Mouse (Mus musculus): ENCODE data around the gene Cd37. TPM values are rescaled to one million over a fixed set of nuclear protein-coding genes. Genes with fewer than 3 reads are reported as not detected.

Gene Cd37
- polyA plus RNA-seq, 1 experiment = 243 TPM

DNA sequence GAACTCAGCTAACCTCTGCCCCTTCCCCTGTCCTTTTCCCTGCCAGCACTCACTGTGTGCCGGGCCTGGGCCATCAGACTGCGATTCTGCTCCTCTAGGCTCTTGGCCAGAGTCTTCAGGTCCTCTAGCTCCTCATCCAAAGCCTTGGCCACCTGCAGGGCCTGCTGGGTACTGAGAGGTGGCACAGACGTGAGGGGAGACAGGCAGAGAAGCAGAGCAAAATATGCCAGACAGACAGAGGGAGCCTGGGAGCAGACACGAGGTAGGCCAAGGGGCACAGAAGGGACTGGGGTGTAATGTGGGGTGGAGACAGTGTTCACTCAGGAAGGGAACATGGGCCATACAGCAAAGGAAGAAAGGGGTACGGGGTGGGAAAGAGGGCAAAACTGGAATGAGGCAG lies 45.5 kb downstream of the Cd37 start:
- H3K4me1 ChIP-seq (ENCODE audit: control insufficient read depth, insufficient read depth, low read length) = no peaks in the 10 kb centered on the region
- no peak overlapping the region for H3K4me3 ChIP-seq (ENCODE audit: insufficient read depth, low read length)
- no peak for TF ChIP-seq POLR2A (IDR thresholded peaks at IDR 0.05; ENCODE audit: borderline replicate concordance, low read depth, low read length)
- no peak for TF ChIP-seq CTCF (IDR thresholded peaks at IDR 0.05; ENCODE audit: low read depth, low read length)
- no peak overlapping the region for H3K27ac ChIP-seq (ENCODE audit: insufficient read depth, low read depth, low read length)

DNA sequence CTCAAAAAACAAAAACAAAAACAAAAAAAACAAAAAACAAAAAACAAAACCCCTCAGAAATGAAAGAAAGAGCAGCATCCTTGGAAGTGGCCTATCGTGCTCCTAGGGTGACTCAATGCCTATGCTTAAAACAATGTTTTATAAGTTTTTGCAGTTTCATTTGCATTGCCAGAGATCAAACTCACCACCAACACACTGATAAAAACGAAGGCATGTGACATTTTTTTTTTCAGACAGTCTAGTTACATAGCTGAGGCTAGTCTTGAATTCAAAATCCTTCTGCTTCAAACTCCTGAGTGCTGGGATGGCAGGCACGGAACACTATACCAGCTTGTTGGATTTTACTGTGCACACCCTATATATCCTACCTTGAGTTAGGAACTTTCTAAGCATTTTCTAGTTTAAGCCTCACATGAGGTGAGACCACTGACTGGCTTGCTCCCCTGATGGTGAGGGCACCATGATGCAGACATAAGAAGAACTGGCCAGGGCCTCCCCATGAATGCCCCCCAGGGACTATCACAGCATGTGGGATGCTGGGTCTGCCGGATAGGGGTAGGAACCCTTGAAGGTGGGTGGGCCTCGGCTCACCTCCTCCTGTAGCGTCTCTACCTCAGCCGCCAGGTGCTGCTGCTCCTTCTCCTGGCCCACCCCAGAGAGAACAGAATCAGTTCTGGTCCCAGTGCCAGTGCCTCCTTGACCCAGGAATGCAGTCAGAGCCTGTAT lies 46.2 kb downstream of the Cd37 start:
- Histone ChIP-seq H3K4me3 (ENCODE audit: insufficient read depth, low read length) (no peak overlapping the region), H3K27ac (ENCODE audit: insufficient read depth, low read depth, low read length) (no peak overlapping the region), H3K4me1 (ENCODE audit: control insufficient read depth, insufficient read depth, low read length) (no peaks in the 10 kb centered on the region)
- TF ChIP-seq CTCF (IDR thresholded peaks at IDR 0.05; ENCODE audit: low read depth, low read length) (no peak), POLR2A (IDR thresholded peaks at IDR 0.05; ENCODE audit: borderline replicate concordance, low read depth, low read length) (no peak)

DNA sequence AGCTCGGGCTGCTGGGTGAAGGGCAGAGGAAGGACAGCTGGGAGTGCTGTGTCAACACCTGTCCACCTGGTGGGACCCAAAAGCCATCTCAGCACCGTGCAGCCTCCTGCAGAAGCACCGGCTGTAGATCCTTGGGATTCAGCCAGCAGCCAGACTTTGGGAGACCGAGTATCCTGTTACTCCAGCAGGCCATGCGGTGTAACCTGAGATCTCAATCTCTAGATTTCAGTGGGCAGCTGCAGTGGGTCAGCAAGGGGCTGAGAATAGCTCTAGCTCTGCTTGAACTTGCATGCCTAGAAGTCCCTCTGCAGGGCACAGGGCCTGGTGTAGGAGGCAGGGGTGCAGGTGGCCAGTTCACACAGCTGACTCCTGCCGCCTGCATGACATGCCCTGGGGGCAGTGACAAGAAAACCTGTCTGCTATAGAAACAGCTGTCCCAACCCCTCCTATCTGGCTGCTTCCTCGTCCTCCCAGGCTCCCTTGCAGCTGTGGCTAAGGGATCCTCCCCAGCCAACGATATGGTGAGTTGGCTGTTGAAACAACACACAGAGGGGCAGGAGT lies 47.0 kb downstream of the Cd37 start:
- TF ChIP-seq CTCF (IDR thresholded peaks at IDR 0.05; ENCODE audit: low read depth, low read length) = no peak
- TF ChIP-seq POLR2A (IDR thresholded peaks at IDR 0.05; ENCODE audit: borderline replicate concordance, low read depth, low read length) = no peak
- Histone ChIP-seq H3K4me1 (ENCODE audit: control insufficient read depth, insufficient read depth, low read length) (no peaks in the 10 kb centered on the region), H3K4me3 (ENCODE audit: insufficient read depth, low read length) (no peak overlapping the region), H3K27ac (ENCODE audit: insufficient read depth, low read depth, low read length) (no peak overlapping the region)

GRCm38 (mm10) chr7:45191161-45191560 lies 47.8 kb downstream of the Cd37 start:
- H3K4me1 ChIP-seq (ENCODE audit: control insufficient read depth, insufficient read depth, low read length) = no peaks in the 10 kb centered on the region
- H3K27ac ChIP-seq (ENCODE audit: insufficient read depth, low read depth, low read length) = no peak overlapping the region
- no peak overlapping the region for H3K4me3 ChIP-seq (ENCODE audit: insufficient read depth, low read length)
- no peak for TF ChIP-seq POLR2A (IDR thresholded peaks at IDR 0.05; ENCODE audit: borderline replicate concordance, low read depth, low read length)

DNA sequence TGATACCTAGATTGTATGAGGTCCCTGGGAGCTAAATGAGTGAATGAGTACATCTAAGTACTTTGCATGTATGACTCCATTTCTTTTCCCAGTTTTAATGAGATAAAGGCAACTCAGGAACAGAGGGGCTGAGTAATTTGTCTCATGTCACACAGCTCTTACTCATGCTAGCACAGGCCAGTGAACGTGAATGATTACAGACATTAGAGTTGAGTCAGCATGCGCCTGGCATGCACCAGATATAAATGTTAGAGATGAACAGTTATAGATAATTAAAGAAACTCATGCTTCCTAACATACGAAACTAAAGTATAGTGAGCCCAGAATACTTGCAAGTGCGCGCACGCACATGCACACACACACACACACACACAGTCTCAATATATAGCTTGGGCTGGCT lies 48.7 kb downstream of the Cd37 start:
- Histone ChIP-seq H3K4me1 (ENCODE audit: control insufficient read depth, insufficient read depth, low read length) (no peaks in the 10 kb centered on the region), H3K27ac (ENCODE audit: insufficient read depth, low read depth, low read length) (no peak overlapping the region), H3K4me3 (ENCODE audit: insufficient read depth, low read length) (no peak overlapping the region)
- TF ChIP-seq CTCF (IDR thresholded peaks at IDR 0.05; ENCODE audit: low read depth, low read length) = no peak
- TF ChIP-seq POLR2A (IDR thresholded peaks at IDR 0.05; ENCODE audit: borderline replicate concordance, low read depth, low read length) = no peak

DNA sequence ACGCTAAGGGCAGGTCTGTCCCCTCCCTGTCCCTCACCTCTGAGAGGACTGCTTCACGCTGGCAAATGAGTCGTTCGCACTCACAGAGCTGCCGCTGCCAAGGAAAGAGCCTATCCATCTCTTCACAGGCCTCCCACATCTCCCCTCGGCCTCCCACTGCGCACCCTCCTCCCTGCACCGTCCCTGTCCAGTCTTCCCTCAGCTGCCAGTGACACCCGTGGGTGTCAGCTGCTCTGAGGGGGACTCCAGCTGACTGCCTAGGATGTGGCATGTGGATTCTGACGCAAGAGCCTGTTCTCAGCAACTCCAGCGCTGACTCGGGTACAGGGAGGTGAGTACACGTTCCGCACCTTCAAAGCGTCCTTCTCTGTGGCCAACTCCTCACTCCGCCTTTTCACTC lies 49.3 kb downstream of the Cd37 start:
- H3K4me1 ChIP-seq (ENCODE audit: control insufficient read depth, insufficient read depth, low read length) = no peaks in the 10 kb centered on the region
- H3K4me3 ChIP-seq (ENCODE audit: insufficient read depth, low read length) = no peak overlapping the region
- no peak overlapping the region for H3K27ac ChIP-seq (ENCODE audit: insufficient read depth, low read depth, low read length)
- TF ChIP-seq POLR2A (IDR thresholded peaks at IDR 0.05; ENCODE audit: borderline replicate concordance, low read depth, low read length) = no peak
- no peak for TF ChIP-seq CTCF (IDR thresholded peaks at IDR 0.05; ENCODE audit: low read depth, low read length)

DNA sequence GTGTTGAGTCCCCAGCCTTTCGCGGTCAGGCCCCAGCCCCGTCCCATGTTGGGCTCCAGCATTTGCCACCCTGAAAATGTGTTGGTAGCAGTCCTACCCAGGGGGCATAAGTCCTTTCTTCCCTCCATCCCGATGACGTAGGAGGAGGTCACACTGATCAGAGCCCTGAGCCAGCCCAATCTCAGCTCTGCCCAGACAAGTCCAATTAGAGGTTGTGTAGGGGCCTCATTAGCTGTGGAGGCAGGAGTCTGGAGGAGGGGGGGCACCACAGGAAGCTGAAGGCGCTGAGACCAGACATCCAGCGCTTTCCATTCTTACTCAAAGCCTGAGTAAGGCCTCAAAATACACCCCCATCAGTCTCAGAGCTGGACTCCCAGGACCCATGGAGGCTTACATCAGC lies 53.0 kb downstream of the Cd37 start:
- Histone ChIP-seq H3K4me3 (ENCODE audit: insufficient read depth, low read length) (no peak overlapping the region), H3K27ac (ENCODE audit: insufficient read depth, low read depth, low read length) (no peak overlapping the region), H3K4me1 (ENCODE audit: control insufficient read depth, insufficient read depth, low read length) (peaks cover 7% of the 10 kb centered on the region)
- TF ChIP-seq POLR2A (IDR thresholded peaks at IDR 0.05; ENCODE audit: borderline replicate concordance, low read depth, low read length) (no peak), CTCF (IDR thresholded peaks at IDR 0.05; ENCODE audit: low read depth, low read length) (no peak)

GRCm38 (mm10) chr7:45183672-45184071 lies 55.2 kb downstream of the Cd37 start:
- H3K4me1 ChIP-seq (ENCODE audit: control insufficient read depth, insufficient read depth, low read length) = peaks cover 7% of the 10 kb centered on the region

More at GRCm38 (mm10) chr7:45183672-45184071, 55.2 kb downstream of the Cd37 start:
- Histone ChIP-seq H3K4me3 (ENCODE audit: insufficient read depth, low read length) (no peak overlapping the region), H3K27ac (ENCODE audit: insufficient read depth, low read depth, low read length) (no peak overlapping the region)
- TF ChIP-seq POLR2A (IDR thresholded peaks at IDR 0.05; ENCODE audit: borderline replicate concordance, low read depth, low read length) (no peak), CTCF (IDR thresholded peaks at IDR 0.05; ENCODE audit: low read depth, low read length) (no peak)

Other genes with a start within 250 kb of the Cd37 start
- 91.0 and 94.7 TPM in 2 replicates for gene Irf3, start 241.5 kb downstream of the Cd37 start, polyA plus RNA-seq (2012; ENCODE audit: insufficient read depth, insufficient read length, missing spikeins)
- 15.3 and 16.0 TPM in 2 replicates for gene Bcl2l12, start 240.4 kb downstream of the Cd37 start, polyA plus RNA-seq (2012; ENCODE audit: insufficient read depth, insufficient read length, missing spikeins)
- gene Scaf1, start 222.8 kb downstream of the Cd37 start, polyA plus RNA-seq (2012; ENCODE audit: insufficient read depth, insufficient read length, missing spikeins) = 44.3 and 47.3 TPM in 2 replicates
- 119 and 123 TPM in 2 replicates for gene Rras, start 221.2 kb downstream of the Cd37 start, polyA plus RNA-seq (2012; ENCODE audit: insufficient read depth, insufficient read length, missing spikeins)
- 19.3 and 22.5 TPM in 2 replicates for gene Prr12, start 186.2 kb downstream of the Cd37 start, polyA plus RNA-seq (2012; ENCODE audit: insufficient read depth, insufficient read length, missing spikeins)
- gene Nosip, start 176.7 kb downstream of the Cd37 start, polyA plus RNA-seq (2012; ENCODE audit: insufficient read depth, insufficient read length, missing spikeins) = 68.2 and 68.9 TPM in 2 replicates
- 22.9 and 23.6 TPM in 2 replicates for gene Prrg2, start 176.4 kb downstream of the Cd37 start, polyA plus RNA-seq (2012; ENCODE audit: insufficient read depth, insufficient read length, missing spikeins)
- 3.1 and 4.6 TPM in 2 replicates for gene Rcn3, start 146.9 kb downstream of the Cd37 start, polyA plus RNA-seq (2012; ENCODE audit: insufficient read depth, insufficient read length, missing spikeins)
- 149 and 150 TPM in 2 replicates for gene Fcgrt, start 135.3 kb downstream of the Cd37 start, polyA plus RNA-seq (2012; ENCODE audit: insufficient read depth, insufficient read length, missing spikeins)
- gene Rps11, start 114.7 kb downstream of the Cd37 start, polyA plus RNA-seq (2012; ENCODE audit: insufficient read depth, insufficient read length, missing spikeins) = 1,675 and 1,722 TPM in 2 replicates
- gene Rpl13a, start 110.4 kb downstream of the Cd37 start, polyA plus RNA-seq (2012; ENCODE audit: insufficient read depth, insufficient read length, missing spikeins) = 1,569 and 1,898 TPM in 2 replicates
- gene Gm45713, start 102.9 kb downstream of the Cd37 start, polyA plus RNA-seq (2012; ENCODE audit: insufficient read depth, insufficient read length, missing spikeins) = not detected in 2 replicates
- gene Flt3l, start 102.7 kb downstream of the Cd37 start, polyA plus RNA-seq (2012; ENCODE audit: insufficient read depth, insufficient read length, missing spikeins) = 28.2 and 30.8 TPM in 2 replicates
- 65.7 and 66.7 TPM in 2 replicates for gene Pih1d1, start 84.8 kb downstream of the Cd37 start, polyA plus RNA-seq (2012; ENCODE audit: insufficient read depth, insufficient read length, missing spikeins)
- gene Aldh16a1, start 84.5 kb downstream of the Cd37 start, polyA plus RNA-seq (2012; ENCODE audit: insufficient read depth, insufficient read length, missing spikeins) = 89.0 and 111 TPM in 2 replicates
- gene Slc17a7, start 75.2 kb downstream of the Cd37 start, polyA plus RNA-seq (2012; ENCODE audit: insufficient read depth, insufficient read length, missing spikeins) = not detected in 2 replicates
- gene Gfy, start 59.5 kb downstream of the Cd37 start, polyA plus RNA-seq (2012; ENCODE audit: insufficient read depth, insufficient read length, missing spikeins) = not detected in 2 replicates
- gene Pth2, start 58.1 kb downstream of the Cd37 start, polyA plus RNA-seq (2012; ENCODE audit: insufficient read depth, insufficient read length, missing spikeins) = not detected in 2 replicates
- 0.24 TPM in 1 of 2 replicates, not detected in the other for gene Ccdc155, start 34.2 kb downstream of the Cd37 start, polyA plus RNA-seq (2012; ENCODE audit: insufficient read depth, insufficient read length, missing spikeins)
- not detected in 2 replicates for gene Dkkl1, start 27.0 kb downstream of the Cd37 start, polyA plus RNA-seq (2012; ENCODE audit: insufficient read depth, insufficient read length, missing spikeins)
- gene Tead2, start 23.4 kb downstream of the Cd37 start, polyA plus RNA-seq (2012; ENCODE audit: insufficient read depth, insufficient read length, missing spikeins) = 2.1 TPM in 1 of 2 replicates, not detected in the other
- not detected in 2 replicates for gene Slc6a16, start 2.0 kb upstream of the Cd37 start, polyA plus RNA-seq (2012; ENCODE audit: insufficient read depth, insufficient read length, missing spikeins)
- not detected in 2 replicates for gene Slc6a21, start 38.4 kb upstream of the Cd37 start, polyA plus RNA-seq (2012; ENCODE audit: insufficient read depth, insufficient read length, missing spikeins)
- 14.1 and 16.0 TPM in 2 replicates for gene Trpm4, start 94.7 kb upstream of the Cd37 start, polyA plus RNA-seq (2012; ENCODE audit: insufficient read depth, insufficient read length, missing spikeins)
- gene Hrc, start 96.2 kb upstream of the Cd37 start, polyA plus RNA-seq (2012; ENCODE audit: insufficient read depth, insufficient read length, missing spikeins) = not detected in 2 replicates
- gene Ppfia3, start 127.9 kb upstream of the Cd37 start, polyA plus RNA-seq (2012; ENCODE audit: insufficient read depth, insufficient read length, missing spikeins) = 1.6 and 1.8 TPM in 2 replicates
- gene Lin7b, start 131.5 kb upstream of the Cd37 start, polyA plus RNA-seq (2012; ENCODE audit: insufficient read depth, insufficient read length, missing spikeins) = 3.0 and 3.6 TPM in 2 replicates
- 385 and 416 TPM in 2 replicates for gene Snrnp70, start 156.6 kb upstream of the Cd37 start, polyA plus RNA-seq (2012; ENCODE audit: insufficient read depth, insufficient read length, missing spikeins)
- gene Kcna7, start 166.5 kb upstream of the Cd37 start, polyA plus RNA-seq (2012; ENCODE audit: insufficient read depth, insufficient read length, missing spikeins) = not detected in 2 replicates
- gene Ntf5, start 174.6 kb upstream of the Cd37 start, polyA plus RNA-seq (2012; ENCODE audit: insufficient read depth, insufficient read length, missing spikeins) = not detected in 2 replicates
- gene Lhb, start 181.7 kb upstream of the Cd37 start, polyA plus RNA-seq (2012; ENCODE audit: insufficient read depth, insufficient read length, missing spikeins) = not detected in 2 replicates
- 12.8 and 14.3 TPM in 2 replicates for gene Gys1, start 195.7 kb upstream of the Cd37 start, polyA plus RNA-seq (2012; ENCODE audit: insufficient read depth, insufficient read length, missing spikeins)
- gene Ruvbl2, start 199.0 kb upstream of the Cd37 start, polyA plus RNA-seq (2012; ENCODE audit: insufficient read depth, insufficient read length, missing spikeins) = 26.0 and 43.8 TPM in 2 replicates
- 18,510 and 20,120 TPM in 2 replicates for gene Ftl1, start 220.8 kb upstream of the Cd37 start, polyA plus RNA-seq (2012; ENCODE audit: insufficient read depth, insufficient read length, missing spikeins)
- 196 and 209 TPM in 2 replicates for gene Bax, start 227.8 kb upstream of the Cd37 start, polyA plus RNA-seq (2012; ENCODE audit: insufficient read depth, insufficient read length, missing spikeins)
- gene Tulp2, start 242.8 kb upstream of the Cd37 start, polyA plus RNA-seq (2012; ENCODE audit: insufficient read depth, insufficient read length, missing spikeins) = not detected in 2 replicates
- gene Gm45808, start 247.7 kb upstream of the Cd37 start, polyA plus RNA-seq (2012; ENCODE audit: insufficient read depth, insufficient read length, missing spikeins) = 1.1 TPM in 1 of 2 replicates, not detected in the other
- gene Dhdh, start 249.7 kb upstream of the Cd37 start, polyA plus RNA-seq (2012; ENCODE audit: insufficient read depth, insufficient read length, missing spikeins) = 22.0 and 25.4 TPM in 2 replicates

All from bone marrow macrophage, adult 2 months (primary cell).